Mouse (Mus musculus) stomach, embryonic 16.5 days (tissue): ENCODE results near the gene Plcb2. TPM values are rescaled to one million over a fixed set of nuclear protein-coding genes. Genes with fewer than 3 reads are reported as not detected.
A peak's percentile ranks its signal among the peaks of the same experiment; 100 is the strongest.

Experiments
- ATAC-seq: fragments of 200-750 bp; cut with Nextera tagmentation; 2 replicates; pipeline ENCODE4 v1.8.0; 2017; ENCODE audit warnings: moderate number of reproducible peaks, moderate TSS enrichment; ENCODE audit not compliant: insufficient read depth, low FRiP score
- H3K27ac ChIP-seq: fragments of 300-500 bp; sonication (generic); 2 replicates; pipeline ENCODE4 v1.5.1; 2014; ENCODE audit warnings: low read length
- H3K27me3 ChIP-seq: fragments of 300-500 bp; sonication (generic); 2 replicates; pipeline ENCODE4 v1.6.1; 2014; ENCODE audit warnings: low read length, control low read depth, mixed read lengths; ENCODE audit not compliant: control insufficient read depth, insufficient read depth
- H3K36me3 ChIP-seq: fragments of 300-500 bp; sonication (generic); 2 replicates; pipeline ENCODE4 v1.6.1; 2014; ENCODE audit warnings: low read length; ENCODE audit not compliant: control insufficient read depth, insufficient read depth
- H3K4me1 ChIP-seq: fragments of 300-500 bp; sonication (generic); 2 replicates; pipeline ENCODE4 v1.6.1; 2014; ENCODE audit warnings: low read length, control low read depth, mixed read lengths; ENCODE audit not compliant: control insufficient read depth, insufficient read depth
- H3K4me2 ChIP-seq: fragments of 300-500 bp; sonication (generic); 2 replicates; pipeline ENCODE4 v1.6.1; 2014; ENCODE audit warnings: low read depth, low read length, mixed read lengths
- H3K4me3 ChIP-seq: fragments of 300-500 bp; sonication (generic); replicated peaks from 2 replicates; pipeline ENCODE4 v1.5.1; 2014; ENCODE audit warnings: mild to moderate bottlenecking, low read length
- H3K9ac ChIP-seq: fragments of 300-500 bp; sonication (generic); 2 replicates; pipeline ENCODE4 v1.6.1; 2014; ENCODE audit warnings: low read length
- H3K9me3 ChIP-seq: fragments of 300-500 bp; sonication (generic); replicated peaks from 2 replicates; pipeline ENCODE4 v1.6.1; 2016; ENCODE audit warnings: low read length, control low read depth; ENCODE audit not compliant: control insufficient read depth
- WGBS: fragments of 180-500 bp; shearing (Covaris S2); extraction: QIAGEN DNeasy Blood & Tissue Kit; methylation state at CpG from one replicate; pipeline ENCODE4 v1.1.7; 2014; 5-methylcytosine and 5-hydroxymethylcytosine counted together
- polyA plus RNA-seq: library from polyadenylated mRNA; unstranded; fragments of >200 nt; fragmentation: Nextera tagmentation; extraction: Ambion mirVana; gene quantifications from 2 replicates; pipeline ENCODE4 v1.2.1, GENCODE M21; 2015

Plcb2 gene
- polyA plus RNA-seq, 1 experiment from 2014 or later = 1.4 TPM

GRCm38 (mm10) chr2:118764094-118764831 lies 36.0 kb upstream of the Plcb2 start:
- no peak overlapping the region for H3K4me2 ChIP-seq
- no peaks in the 10 kb centered on the region for H3K36me3 ChIP-seq
- 27% methylated on average over 11 of the region's 11 CpGs for WGBS
- no peak for ATAC-seq
- H3K9ac ChIP-seq = no peak overlapping the region
- H3K27ac ChIP-seq = no peak overlapping the region
- no peak overlapping the region for H3K4me3 ChIP-seq
- peaks cover 40% of the 10 kb centered on the region for H3K4me1 ChIP-seq
- no peaks in the 10 kb centered on the region for H3K9me3 ChIP-seq
- no peaks in the 10 kb centered on the region for H3K27me3 ChIP-seq

GRCm38 (mm10) chr2:118763469-118763868 lies 35.2 kb upstream of the Plcb2 start:
- 57% methylated on average over 7 of the region's 7 CpGs for WGBS
- H3K4me1 ChIP-seq = peaks cover 41% of the 10 kb centered on the region
- ATAC-seq = no peak
- H3K27ac ChIP-seq = peak overlapping the region; percentile 98
- no peak overlapping the region for H3K4me3 ChIP-seq
- H3K36me3 ChIP-seq = no peaks in the 10 kb centered on the region
- no peaks in the 10 kb centered on the region for H3K9me3 ChIP-seq
- H3K9ac ChIP-seq = no peak overlapping the region; the same call in 1 of the 2 replicates
- no peak overlapping the region for H3K4me2 ChIP-seq
- H3K27me3 ChIP-seq = no peaks in the 10 kb centered on the region

- Histone ChIP-seq H3K4me3 (peak overlapping the region; percentile 32), H3K4me2 (peak overlapping the region; percentile 59), H3K9ac (peak overlapping the region; percentile 74), H3K27me3 (no peaks in the 10 kb centered on the region), H3K4me1 (peaks cover 43% of the 10 kb centered on the region), H3K9me3 (no peaks in the 10 kb centered on the region), H3K27ac (peak overlapping the region; percentile 98), H3K36me3 (no peaks in the 10 kb centered on the region)
- ATAC-seq = 0 out of 2 replicates have a peak, but pooled peaks have one; percentile 2
- 10% methylated on average over 10 of the region's 10 CpGs for WGBS
Measured at GRCm38 (mm10) chr2:118762784-118763148, 34.5 kb upstream of the Plcb2 start.

- Histone ChIP-seq H3K27me3 (no peaks in the 10 kb centered on the region), H3K9me3 (no peaks in the 10 kb centered on the region), H3K4me2 (peak within 1 kb of the TSS; percentile 59), H3K27ac (peak within 1 kb of the TSS; percentile 98), H3K4me1 (peaks cover 43% of the 10 kb centered on the region), H3K4me3 (peak within 1 kb of the TSS; percentile 32), H3K36me3 (no peaks in the 10 kb centered on the region), H3K9ac (peak within 1 kb of the TSS; percentile 74)
- peak; percentile 83 for ATAC-seq
- WGBS = 9% methylated on average over 29 of the region's 29 CpGs
Measured at GRCm38 (mm10) chr2:118761906-118762783, 33.9 kb upstream of the Plcb2 start, which contains the start of gene Ccdc9b. Gene Ccdc9b (minus strand): TSS chr2:118762661.

GRCm38 (mm10) chr2:118761358-118761757 lies 33.1 kb upstream of the Plcb2 start:
- WGBS = 85% methylated on average over 12 of the region's 12 CpGs
- ATAC-seq = no peak
- Histone ChIP-seq H3K4me3 (peak overlapping the region; percentile 32), H3K4me1 (peaks cover 40% of the 10 kb centered on the region), H3K36me3 (no peaks in the 10 kb centered on the region), H3K27me3 (no peaks in the 10 kb centered on the region), H3K27ac (peak overlapping the region; percentile 98), H3K9ac (peak overlapping the region; percentile 74), H3K4me2 (peak overlapping the region; percentile 59), H3K9me3 (no peaks in the 10 kb centered on the region)

- no peak for ATAC-seq
- Histone ChIP-seq H3K36me3 (no peaks in the 10 kb centered on the region), H3K4me2 (no peak overlapping the region), H3K9me3 (no peaks in the 10 kb centered on the region), H3K27ac (no peak overlapping the region), H3K9ac (no peak overlapping the region; the same call in 1 of the 2 replicates), H3K4me3 (no peak overlapping the region), H3K4me1 (peaks cover 37% of the 10 kb centered on the region), H3K27me3 (no peaks in the 10 kb centered on the region)
- 86% methylated on average over 11 of the region's 11 CpGs for WGBS
Measured at GRCm38 (mm10) chr2:118760311-118761025, 32.2 kb upstream of the Plcb2 start.

GRCm38 (mm10) chr2:118759828-118760227 lies 31.6 kb upstream of the Plcb2 start:
- peak; percentile 28; the same call in 1 of the 2 replicates for ATAC-seq
- 14% methylated on average over 8 of the region's 8 CpGs for WGBS
- Histone ChIP-seq H3K27ac (no peak overlapping the region), H3K4me3 (no peak overlapping the region), H3K4me2 (peak overlapping the region; percentile 21; the same call in 1 of the 2 replicates), H3K9me3 (no peaks in the 10 kb centered on the region), H3K27me3 (no peaks in the 10 kb centered on the region), H3K4me1 (peaks cover 37% of the 10 kb centered on the region), H3K9ac (peak overlapping the region; percentile 12; the same call in 1 of the 2 replicates), H3K36me3 (no peaks in the 10 kb centered on the region)

GRCm38 (mm10) chr2:118756103-118756502 lies 27.9 kb upstream of the Plcb2 start:
- ATAC-seq = no peak
- Histone ChIP-seq H3K4me2 (no peak overlapping the region), H3K36me3 (no peaks in the 10 kb centered on the region), H3K4me1 (peaks cover 24% of the 10 kb centered on the region), H3K9ac (no peak overlapping the region), H3K27me3 (no peaks in the 10 kb centered on the region), H3K9me3 (no peaks in the 10 kb centered on the region), H3K4me3 (no peak overlapping the region), H3K27ac (no peak overlapping the region)
- 73% methylated on average over 4 of the region's 4 CpGs for WGBS
